Mouse (Mus musculus): Measurements from ENCODE around the gene Gm49325. TPM values are rescaled to one million over a fixed set of nuclear protein-coding genes. Genes with fewer than 3 reads are reported as not detected.
"Not testable (repeated sequence)": the region's sequence is repeated elsewhere in the genome, so short reads cannot be mapped to it uniquely, and the experiment has no call there.

Gm49325 gene
- polyA plus RNA-seq, 1 experiment from 2014 or later = 1.6 TPM

- no peak overlapping the region for H3K4me3 ChIP-seq
- WGBS = 61% methylated on average over 13 of the region's 13 CpGs
- no peak for DNase-seq (ENCODE audit: low spot score)
- H3K27ac ChIP-seq = no peak overlapping the region
- H3K4me1 ChIP-seq = peaks cover 33% of the 10 kb centered on the region
- no peaks in the 10 kb centered on the region for H3K36me3 ChIP-seq
- H3K9me3 ChIP-seq (replicated peaks) = no peaks in the 10 kb centered on the region
- H3K27me3 ChIP-seq (ENCODE audit: low read depth, poor library complexity, severe bottlenecking) = peaks cover 42% of the 10 kb centered on the region
Measured at GRCm38 (mm10) chr10:77673765-77674164, 67.8 kb downstream of the Gm49325 start.

GRCm38 (mm10) chr10:77677562-77677961 lies 71.6 kb downstream of the Gm49325 start:
- Histone ChIP-seq H3K27me3 (ENCODE audit: low read depth, poor library complexity, severe bottlenecking) (peaks cover 53% of the 10 kb centered on the region), H3K9me3 (replicated peaks) (no peaks in the 10 kb centered on the region), H3K36me3 (no peaks in the 10 kb centered on the region), H3K27ac (peak overlapping the region; percentile 78), H3K4me1 (peaks cover 47% of the 10 kb centered on the region), H3K4me3 (peak overlapping the region; percentile 54)
- under 1% methylated on average over 35 of the region's 35 CpGs for WGBS
- DNase-seq (ENCODE audit: low spot score) = peak; percentile 68

GRCm38 (mm10) chr10:77682994-77683393 lies 77.0 kb downstream of the Gm49325 start:
- H3K27ac ChIP-seq = no peak overlapping the region
- no peaks in the 10 kb centered on the region for H3K36me3 ChIP-seq
- H3K4me3 ChIP-seq = no peak overlapping the region
- H3K9me3 ChIP-seq (replicated peaks) = no peaks in the 10 kb centered on the region
- no peak for DNase-seq (ENCODE audit: low spot score)
- WGBS = 78% methylated on average over 7 of the region's 7 CpGs
- H3K4me1 ChIP-seq = peaks cover 56% of the 10 kb centered on the region
- peaks cover 65% of the 10 kb centered on the region for H3K27me3 ChIP-seq (ENCODE audit: low read depth, poor library complexity, severe bottlenecking)

- DNase-seq (ENCODE audit: low spot score) = no peak
- H3K27me3 ChIP-seq (ENCODE audit: low read depth, poor library complexity, severe bottlenecking) = peaks cover 65% of the 10 kb centered on the region
Measured at GRCm38 (mm10) chr10:77684181-77684580, 78.2 kb downstream of the Gm49325 start.

GRCm38 (mm10) chr10:77685895-77686664 lies 80.1 kb downstream of the Gm49325 start, which contains the start of gene Tspear:
Tspear (plus strand) TSS chr10:77686569.
- Histone ChIP-seq H3K36me3 (no peaks in the 10 kb centered on the region), H3K27me3 (ENCODE audit: low read depth, poor library complexity, severe bottlenecking) (peaks cover 70% of the 10 kb centered on the region), H3K9me3 (replicated peaks) (no peaks in the 10 kb centered on the region), H3K27ac (no peak within 1 kb of the TSS), H3K4me3 (no peak within 1 kb of the TSS), H3K4me1 (peaks cover 58% of the 10 kb centered on the region)
- WGBS = 2% methylated on average over 22 of the region's 22 CpGs
- no peak for DNase-seq (ENCODE audit: low spot score)

More at GRCm38 (mm10) chr10:77684181-77684580, 78.2 kb downstream of the Gm49325 start:
- Histone ChIP-seq H3K27ac (no peak overlapping the region), H3K4me1 (peaks cover 53% of the 10 kb centered on the region), H3K4me3 (no peak overlapping the region), H3K9me3 (replicated peaks) (no peaks in the 10 kb centered on the region), H3K36me3 (no peaks in the 10 kb centered on the region)
- WGBS = 24% methylated on average over 8 of the region's 8 CpGs

- Histone ChIP-seq H3K36me3 (no peaks in the 10 kb centered on the region), H3K27me3 (ENCODE audit: low read depth, poor library complexity, severe bottlenecking) (peaks cover 70% of the 10 kb centered on the region), H3K4me1 (peaks cover 60% of the 10 kb centered on the region), H3K4me3 (no peak overlapping the region), H3K9me3 (replicated peaks) (no peaks in the 10 kb centered on the region), H3K27ac (no peak overlapping the region)
- 16% methylated on average over 10 of the region's 10 CpGs for WGBS
- no peak for DNase-seq (ENCODE audit: low spot score)
Measured at GRCm38 (mm10) chr10:77687021-77687420, 81.0 kb downstream of the Gm49325 start.

- peaks cover 49% of the 10 kb centered on the region for H3K27me3 ChIP-seq (ENCODE audit: low read depth, poor library complexity, severe bottlenecking)
- WGBS = 83% methylated on average over 3 of the region's 3 CpGs
- H3K4me1 ChIP-seq = peaks cover 71% of the 10 kb centered on the region
- H3K27ac ChIP-seq; H3K9me3 ChIP-seq (replicated peaks); H3K36me3 ChIP-seq; H3K4me3 ChIP-seq; DNase-seq (ENCODE audit: low spot score): not testable (repeated sequence)
Measured at GRCm38 (mm10) chr10:77690356-77690807, 84.4 kb downstream of the Gm49325 start, which contains the start of gene Gm19402. Gm19402 (minus strand) TSS chr10:77690757.

MicroRNAs encoded within 50 kb of the gene (microRNA counts, 519-probe panel; counts per million panel counts)
- 684 counts per million, percentile 72 among the panel's probes with 10 or more counts for microRNA mmu-miR-1930

Small RNAs within 50 kb of the gene (microRNA-seq; reads per million reads assigned to microRNA genes)
- gene Mir1930 = 27.0 reads per million, percentile 33 among the genes with 10 or more reads in this experiment

Other genes with a start within 250 kb of the Gm49325 start
- gene Adarb1, start 187.9 kb upstream of the Gm49325 start, polyA plus RNA-seq (2016; fragmentation: Nextera tagmentation; extraction: Ambion mirVana) = 4.9 and 5.0 TPM in 2 replicates
- 51.0 and 51.8 TPM in 2 replicates for gene Fam207a, start 90.4 kb upstream of the Gm49325 start, polyA plus RNA-seq (2016; fragmentation: Nextera tagmentation; extraction: Ambion mirVana)
- gene Itgb2, start 75.9 kb upstream of the Gm49325 start, polyA plus RNA-seq (2016; fragmentation: Nextera tagmentation; extraction: Ambion mirVana) = 0.75 and 0.85 TPM in 2 replicates
- gene Pttg1ip, start 24.5 kb upstream of the Gm49325 start, polyA plus RNA-seq (2016; fragmentation: Nextera tagmentation; extraction: Ambion mirVana) = 64.0 and 73.7 TPM in 2 replicates
- 400 and 420 TPM in 2 replicates for gene Sumo3, start 100 bp upstream of the Gm49325 start, polyA plus RNA-seq (2016; fragmentation: Nextera tagmentation; extraction: Ambion mirVana)
- 98.4 and 104 TPM in 2 replicates for gene Ube2g2, start 16.1 kb downstream of the Gm49325 start, polyA plus RNA-seq (2016; fragmentation: Nextera tagmentation; extraction: Ambion mirVana)
- 0.59 and 0.74 TPM in 2 replicates for gene Tspear, start 80.4 kb downstream of the Gm49325 start, polyA plus RNA-seq (2016; fragmentation: Nextera tagmentation; extraction: Ambion mirVana)
- gene Gm19402, start 84.6 kb downstream of the Gm49325 start, polyA plus RNA-seq (2016; fragmentation: Nextera tagmentation; extraction: Ambion mirVana) = not detected in 2 replicates
- not detected in 2 replicates for gene Gm9508, start 91.0 kb downstream of the Gm49325 start, polyA plus RNA-seq (2016; fragmentation: Nextera tagmentation; extraction: Ambion mirVana)
- gene Gm10272, start 100.4 kb downstream of the Gm49325 start, polyA plus RNA-seq (2016; fragmentation: Nextera tagmentation; extraction: Ambion mirVana) = not detected in 2 replicates
- not detected in 2 replicates for gene Gm10024, start 105.3 kb downstream of the Gm49325 start, polyA plus RNA-seq (2016; fragmentation: Nextera tagmentation; extraction: Ambion mirVana)
- gene Gm10142, start 109.6 kb downstream of the Gm49325 start, polyA plus RNA-seq (2016; fragmentation: Nextera tagmentation; extraction: Ambion mirVana) = not detected in 2 replicates
- gene Krtap12-1, start 114.4 kb downstream of the Gm49325 start, polyA plus RNA-seq (2016; fragmentation: Nextera tagmentation; extraction: Ambion mirVana) = not detected in 2 replicates
- gene Gm10100, start 120.3 kb downstream of the Gm49325 start, polyA plus RNA-seq (2016; fragmentation: Nextera tagmentation; extraction: Ambion mirVana) = not detected in 2 replicates
- gene Gm18596, start 136.4 kb downstream of the Gm49325 start, polyA plus RNA-seq (2016; fragmentation: Nextera tagmentation; extraction: Ambion mirVana) = not detected in 2 replicates
- gene Gm9736, start 145.2 kb downstream of the Gm49325 start, polyA plus RNA-seq (2016; fragmentation: Nextera tagmentation; extraction: Ambion mirVana) = not detected in 2 replicates
- not detected in 2 replicates for gene Gm3233, start 153.5 kb downstream of the Gm49325 start, polyA plus RNA-seq (2016; fragmentation: Nextera tagmentation; extraction: Ambion mirVana)
- not detected in 2 replicates for gene Gm3238, start 165.1 kb downstream of the Gm49325 start, polyA plus RNA-seq (2016; fragmentation: Nextera tagmentation; extraction: Ambion mirVana)
- not detected in 2 replicates for gene Gm7138, start 170.7 kb downstream of the Gm49325 start, polyA plus RNA-seq (2016; fragmentation: Nextera tagmentation; extraction: Ambion mirVana)
- not detected in 2 replicates for gene Gm3250, start 176.3 kb downstream of the Gm49325 start, polyA plus RNA-seq (2016; fragmentation: Nextera tagmentation; extraction: Ambion mirVana)
- not detected in 2 replicates for gene Gm7137, start 182.0 kb downstream of the Gm49325 start, polyA plus RNA-seq (2016; fragmentation: Nextera tagmentation; extraction: Ambion mirVana)
- gene Gm9639, start 188.9 kb downstream of the Gm49325 start, polyA plus RNA-seq (2016; fragmentation: Nextera tagmentation; extraction: Ambion mirVana) = not detected in 2 replicates
- not detected in 2 replicates for gene Gm19668, start 192.9 kb downstream of the Gm49325 start, polyA plus RNA-seq (2016; fragmentation: Nextera tagmentation; extraction: Ambion mirVana)
- gene Gm9507, start 205.6 kb downstream of the Gm49325 start, polyA plus RNA-seq (2016; fragmentation: Nextera tagmentation; extraction: Ambion mirVana) = not detected in 2 replicates
- gene Gm2696, start 208.5 kb downstream of the Gm49325 start, polyA plus RNA-seq (2016; fragmentation: Nextera tagmentation; extraction: Ambion mirVana) = not detected in 2 replicates
- gene Krtap10-4, start 220.9 kb downstream of the Gm49325 start, polyA plus RNA-seq (2016; fragmentation: Nextera tagmentation; extraction: Ambion mirVana) = not detected in 2 replicates
- gene Krtap10-10, start 229.8 kb downstream of the Gm49325 start, polyA plus RNA-seq (2016; fragmentation: Nextera tagmentation; extraction: Ambion mirVana) = not detected in 2 replicates
- gene Gm36176, start 240.6 kb downstream of the Gm49325 start, polyA plus RNA-seq (2016; fragmentation: Nextera tagmentation; extraction: Ambion mirVana) = not detected in 2 replicates
- gene Gm10318, start 246.7 kb downstream of the Gm49325 start, polyA plus RNA-seq (2016; fragmentation: Nextera tagmentation; extraction: Ambion mirVana) = not detected in 2 replicates

Measured in limb, embryonic 10.5 days (tissue).